Comparison of ENCODE assay signal across 8 mouse cellular contexts in the genomic region with DNA sequence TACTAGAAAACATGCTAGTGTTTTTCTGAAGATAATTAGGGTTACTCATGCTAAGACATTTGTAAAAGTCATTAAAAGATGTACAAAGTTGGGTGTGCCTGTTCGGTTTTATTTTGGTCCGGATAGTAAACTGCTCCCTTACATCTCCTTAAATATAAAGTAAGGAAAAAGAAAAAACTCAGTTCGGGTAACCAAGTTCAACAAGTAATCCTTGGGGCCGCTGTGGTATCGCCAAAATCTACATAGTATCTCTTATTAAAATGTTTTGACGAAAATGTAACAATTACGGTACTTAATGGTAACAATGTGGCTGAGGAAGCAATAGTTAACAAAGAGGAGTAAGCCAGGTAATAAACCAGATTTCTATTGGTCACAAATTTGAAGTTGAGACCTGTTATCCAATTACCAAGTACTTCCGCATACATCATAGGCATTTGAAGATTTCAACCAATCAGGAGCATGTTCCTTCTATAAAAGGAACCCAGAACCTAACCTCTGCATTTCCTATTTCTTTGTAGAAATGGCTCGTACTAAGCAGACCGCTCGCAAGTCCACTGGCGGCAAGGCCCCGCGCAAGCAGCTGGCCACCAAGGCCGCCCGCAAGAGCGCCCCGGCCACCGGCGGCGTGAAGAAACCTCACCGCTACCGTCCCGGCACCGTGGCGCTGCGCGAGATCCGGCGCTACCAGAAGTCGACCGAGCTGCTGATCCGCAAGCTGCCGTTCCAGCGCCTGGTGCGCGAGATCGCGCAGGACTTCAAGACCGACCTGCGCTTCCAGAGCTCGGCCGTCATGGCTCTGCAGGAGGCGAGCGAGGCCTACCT. TPM values are rescaled to one million over a fixed set of nuclear protein-coding genes. Genes with fewer than 3 reads are reported as not detected.
DNase-seq lines count a peak whose midpoint lies in the region; ATAC-seq and TF ChIP-seq lines count a peak whose summit lies in the region.

Hist1h3f (plus strand) TSS at position 88 of the 822 bp plus-strand sequence.

- no peak for TF ChIP-seq CTCF in heart, adult 2 months (IDR thresholded peaks at IDR 0.05)
- no peak for TF ChIP-seq CTCF in kidney, adult 2 months (conservative IDR thresholded peaks at IDR 0.05; ENCODE audit: insufficient read depth, insufficient read length, low read depth, low read length)

- peak; percentile 95 for TF ChIP-seq POLR2A in heart, adult 2 months (IDR thresholded peaks at IDR 0.05; ENCODE audit: insufficient read depth, low read depth, low read length)
- TF ChIP-seq POLR2A in kidney, adult 2 months (IDR thresholded peaks at IDR 0.05; ENCODE audit: low read depth, low read length), result peak; percentile 55

- WGBS in embryonic facial prominence, embryonic 13.5 days, result under 1% methylated on average over 22 of the region's 45 CpGs
- under 1% methylated on average over 30 of the region's 45 CpGs for WGBS in heart, adult 2 months
- WGBS in kidney, adult 2 months, result under 1% methylated on average over 32 of the region's 45 CpGs
- under 1% methylated on average over 33 of the region's 45 CpGs for WGBS in limb, embryonic 12.5 days
- under 1% methylated on average over 31 of the region's 45 CpGs for WGBS in midbrain, embryonic 14.5 days

- no peaks in the 10 kb centered on the region for H3K27me3 ChIP-seq in embryonic facial prominence, embryonic 13.5 days
- no peaks in the 10 kb centered on the region for H3K27me3 ChIP-seq in heart, adult 2 months (ENCODE audit: control insufficient read depth, insufficient read depth, low read length)
- H3K27me3 ChIP-seq in kidney, adult 2 months (replicated peaks; ENCODE audit: control insufficient read depth, insufficient read depth, low read length), result no peaks in the 10 kb centered on the region
- no peaks in the 10 kb centered on the region for H3K27me3 ChIP-seq in limb, embryonic 12.5 days
- H3K27me3 ChIP-seq in midbrain, embryonic 14.5 days (ENCODE audit: control insufficient read depth, insufficient read depth, low read length), result no peaks in the 10 kb centered on the region
- no peaks in the 10 kb centered on the region for H3K27me3 ChIP-seq in splenic B cell, adult 2 months (ENCODE audit: control insufficient read depth, insufficient read depth, low read length, poor library complexity, severe bottlenecking)

- peak within 1 kb of the TSS; percentile 76 for H3K9ac ChIP-seq in embryonic facial prominence, embryonic 13.5 days
- H3K9ac ChIP-seq in heart, adult 2 months (ENCODE audit: low read depth, low read length), result peak within 1 kb of the TSS; percentile 95
- H3K9ac ChIP-seq in limb, embryonic 12.5 days (replicated peaks), result peak within 1 kb of the TSS; percentile 70
- peak within 1 kb of the TSS; percentile 53; the same call in 1 of the 2 replicates for H3K9ac ChIP-seq in midbrain, embryonic 14.5 days (replicated peaks; ENCODE audit: low read length)

- peak; percentile 91 for ATAC-seq in embryonic facial prominence, embryonic 13.5 days (ENCODE audit: insufficient number of reproducible peaks, insufficient read depth, low FRiP score, low TSS enrichment, low read depth)
- ATAC-seq in limb, embryonic 12.5 days (ENCODE audit: insufficient number of reproducible peaks, insufficient read depth, low FRiP score, low TSS enrichment, low read depth), result peak; percentile 88
- ATAC-seq in midbrain, embryonic 14.5 days (ENCODE audit: low FRiP score, low TSS enrichment), result peak; percentile 97

- no peaks in the 10 kb centered on the region for H3K36me3 ChIP-seq in embryonic facial prominence, embryonic 13.5 days
- no peaks in the 10 kb centered on the region for H3K36me3 ChIP-seq in heart, adult 2 months (ENCODE audit: control insufficient read depth, insufficient read depth, low read length)
- H3K36me3 ChIP-seq in kidney, adult 2 months (ENCODE audit: control insufficient read depth, insufficient read depth, low read length), result no peaks in the 10 kb centered on the region
- H3K36me3 ChIP-seq in limb, embryonic 12.5 days, result no peaks in the 10 kb centered on the region
- H3K36me3 ChIP-seq in midbrain, embryonic 14.5 days (ENCODE audit: control insufficient read depth, insufficient read depth, low read length), result no peaks in the 10 kb centered on the region
- 0 out of 2 replicates have a peak, but pooled peaks cover 2% of the 10 kb centered on the region for H3K36me3 ChIP-seq in splenic B cell, adult 2 months (ENCODE audit: control insufficient read depth, insufficient read depth, low read length, poor library complexity, severe bottlenecking)

- peak within 1 kb of the TSS; percentile 97 for H3K27ac ChIP-seq in embryonic facial prominence, embryonic 13.5 days
- H3K27ac ChIP-seq in heart, adult 2 months, result peak within 1 kb of the TSS; percentile 84
- peak within 1 kb of the TSS; percentile 87 for H3K27ac ChIP-seq in kidney, adult 2 months (ENCODE audit: insufficient read depth, low read depth, low read length)
- peak within 1 kb of the TSS; percentile 94 for H3K27ac ChIP-seq in limb, embryonic 12.5 days
- peak within 1 kb of the TSS; percentile 88 for H3K27ac ChIP-seq in midbrain, embryonic 14.5 days (replicated peaks; ENCODE audit: low read depth, low read length)

- intact Hi-C loops in heart, adult 2 months (cut with DNase I), result loop anchor here (2.0 kb wide), 1 partner anchor 13 kb away; the partner anchor contains the start of gene Hist1h4h

- peak within 1 kb of the TSS; percentile 51 for H3K4me3 ChIP-seq in embryonic facial prominence, embryonic 13.5 days
- H3K4me3 ChIP-seq in heart, adult 2 months, result peak within 1 kb of the TSS; percentile 81
- H3K4me3 ChIP-seq in kidney, adult 2 months (ENCODE audit: insufficient read depth, low read depth, low read length), result peak within 1 kb of the TSS; percentile 86
- H3K4me3 ChIP-seq in limb, embryonic 12.5 days (replicated peaks), result peak within 1 kb of the TSS; percentile 46
- H3K4me3 ChIP-seq in midbrain, embryonic 14.5 days (replicated peaks; ENCODE audit: low read depth, low read length), result peak within 1 kb of the TSS; percentile 45

- H3K4me2 ChIP-seq in embryonic facial prominence, embryonic 13.5 days, result peak within 1 kb of the TSS; percentile 69
- H3K4me2 ChIP-seq in limb, embryonic 12.5 days, result peak within 1 kb of the TSS; percentile 71
- peak within 1 kb of the TSS; percentile 85 for H3K4me2 ChIP-seq in midbrain, embryonic 14.5 days (ENCODE audit: low read length)

- TF ChIP-seq EP300 in heart, adult 2 months (IDR thresholded peaks at IDR 0.05; ENCODE audit: insufficient read depth, low read depth, low read length), result no peak

- H3K79me2 ChIP-seq in heart, adult 2 months (replicated peaks; ENCODE audit: control insufficient read depth, insufficient read depth, low read length), result no peaks in the 10 kb centered on the region

- H3K9me3 ChIP-seq in embryonic facial prominence, embryonic 13.5 days, result no peaks in the 10 kb centered on the region
- no peaks in the 10 kb centered on the region for H3K9me3 ChIP-seq in limb, embryonic 12.5 days
- H3K9me3 ChIP-seq in midbrain, embryonic 14.5 days (ENCODE audit: control insufficient read depth, low read length), result no peaks in the 10 kb centered on the region

- DNase-seq in B cell, adult 2 months, result peak; percentile 86 to 88
- peak; percentile 66 to 70 for DNase-seq in adrenal gland, postnatal 36 days
- DNase-seq in heart, adult 2 months, result peak; percentile 78 to 80
- DNase-seq in kidney, adult 2 months, result peak; percentile 95
- DNase-seq in midbrain, embryonic 14.5 days, result peak; percentile 96
- DNase-seq in splenic B cell, adult 2 months (ENCODE audit: low read depth, low spot score), result peak; percentile 96

- no peaks in the 10 kb centered on the region; the same call in 1 of the 2 replicates for H3K4me1 ChIP-seq in embryonic facial prominence, embryonic 13.5 days
- H3K4me1 ChIP-seq in heart, adult 2 months (ENCODE audit: control insufficient read depth, insufficient read depth, low read length), result no peaks in the 10 kb centered on the region; the same call in 1 of the 2 replicates
- H3K4me1 ChIP-seq in kidney, adult 2 months (ENCODE audit: control insufficient read depth, insufficient read depth, low read length), result no peaks in the 10 kb centered on the region
- 0 out of 2 replicates have a peak, but pooled peaks cover 5% of the 10 kb centered on the region for H3K4me1 ChIP-seq in limb, embryonic 12.5 days (replicated peaks)
- no peaks in the 10 kb centered on the region for H3K4me1 ChIP-seq in midbrain, embryonic 14.5 days (ENCODE audit: control insufficient read depth, insufficient read depth, low read length)

RNA-seq across cellular contexts. Expression of gene Hist1h3f, which starts in this region (rescaled TPM):
- 10 to 100 TPM; 23.4 to 24.4 TPM for total RNA-seq in adrenal gland, postnatal 36 days (2021)
- polyA plus RNA-seq in embryonic facial prominence, embryonic 13.5 days (2015; fragmentation: Nextera tagmentation; extraction: Ambion mirVana), result 1.2 and 1.3 TPM in 2 replicates
- 1 to 10 TPM; 5.1 to 5.5 TPM for total RNA-seq in heart, adult 2 months (2021)
- polyA plus RNA-seq in heart, adult 2 months (2012; rRNA removed), result 0.94 and 1.1 TPM in 2 replicates
- polyA plus RNA-seq in kidney, adult 2 months (2012; rRNA removed), result 0.74 and 0.87 TPM in 2 replicates
- polyA plus RNA-seq in limb, embryonic 12.5 days (2016; fragmentation: Nextera tagmentation; extraction: Ambion mirVana), result 2.1 and 3.2 TPM in 2 replicates
- 0.32 and 0.47 TPM in 2 replicates for polyA plus RNA-seq in midbrain, embryonic 14.5 days (2014; fragmentation: Nextera tagmentation; extraction: Ambion mirVana)

Comparison
In these comparisons a context has a peak if more than half of its experiments do, and no peak if none do; other contexts are left out.
1. Peak in every context shown above with its lines: DNase-seq, ATAC-seq, H3K4me3 ChIP-seq and H3K27ac ChIP-seq.
2. Peak in DNase-seq, H3K4me3 ChIP-seq and H3K27ac ChIP-seq in kidney, adult 2 months; RNA of the gene not detected or under 1 TPM.
3. Peak in DNase-seq, ATAC-seq, H3K4me3 ChIP-seq, H3K27ac ChIP-seq, H3K9ac ChIP-seq and H3K4me2 ChIP-seq in midbrain, embryonic 14.5 days; RNA of the gene not detected or under 1 TPM.